Mouse (Mus musculus): ENCODE results near the gene Cfap54. TPM values are rescaled to one million over a fixed set of nuclear protein-coding genes. Genes with fewer than 3 reads are reported as not detected.
A peak's percentile ranks its signal among the peaks of the same experiment; 100 is the strongest.

Gene Cfap54
- polyA plus RNA-seq, 1 experiment from 2014 or later: 1.5 TPM

GRCm38 (mm10) chr10:93036532-93036931 lies 44.9 kb downstream of the Cfap54 start:
- Histone ChIP-seq H3K4me1 (no peaks in the 10 kb centered on the region), H3K4me3 (no peak overlapping the region), H3K27me3 (ENCODE audit: low read depth, poor library complexity, severe bottlenecking) (no peaks in the 10 kb centered on the region), H3K36me3 (no peaks in the 10 kb centered on the region), H3K9me3 (replicated peaks) (no peaks in the 10 kb centered on the region), H3K27ac (replicated peaks) (no peak overlapping the region)
- 78% methylated on average over 3 of the region's 3 CpGs for WGBS
- DNase-seq (ENCODE audit: low spot score): no peak

- Histone ChIP-seq H3K27me3 (ENCODE audit: low read depth, poor library complexity, severe bottlenecking) (no peaks in the 10 kb centered on the region), H3K4me1 (no peaks in the 10 kb centered on the region), H3K36me3 (no peaks in the 10 kb centered on the region), H3K9me3 (replicated peaks) (no peaks in the 10 kb centered on the region), H3K4me3 (no peak overlapping the region), H3K27ac (replicated peaks) (no peak overlapping the region)
- 82% methylated on average over 10 of the region's 10 CpGs for WGBS
- DNase-seq (ENCODE audit: low spot score): no peak
Observed at GRCm38 (mm10) chr10:93035489-93035888, 45.9 kb downstream of the Cfap54 start.

GRCm38 (mm10) chr10:93023295-93023694 lies 58.1 kb downstream of the Cfap54 start:
- Histone ChIP-seq H3K4me1 (peaks cover 7% of the 10 kb centered on the region), H3K27ac (replicated peaks) (no peak overlapping the region), H3K9me3 (replicated peaks) (no peaks in the 10 kb centered on the region), H3K36me3 (no peaks in the 10 kb centered on the region), H3K27me3 (ENCODE audit: low read depth, poor library complexity, severe bottlenecking) (no peaks in the 10 kb centered on the region), H3K4me3 (no peak overlapping the region)
- no peak for DNase-seq (ENCODE audit: low spot score)
- 93% methylated on average over 8 of the region's 8 CpGs for WGBS

- Histone ChIP-seq H3K36me3 (no peaks in the 10 kb centered on the region), H3K9me3 (replicated peaks) (peaks cover 4% of the 10 kb centered on the region; the same call in 1 of the 2 replicates), H3K27me3 (ENCODE audit: low read depth, poor library complexity, severe bottlenecking) (no peaks in the 10 kb centered on the region), H3K27ac (replicated peaks) (peak overlapping the region; percentile 74), H3K4me3 (no peak overlapping the region), H3K4me1 (peaks cover 7% of the 10 kb centered on the region; the same call in 1 of the 2 replicates)
- peak; percentile 60 for DNase-seq (ENCODE audit: low spot score)
- WGBS: 46% methylated on average over 8 of the region's 8 CpGs
Observed at GRCm38 (mm10) chr10:93014059-93014795, 67.2 kb downstream of the Cfap54 start.

- H3K4me1 ChIP-seq: peaks cover 7% of the 10 kb centered on the region; the same call in 1 of the 2 replicates
- peaks cover 4% of the 10 kb centered on the region; the same call in 1 of the 2 replicates for H3K9me3 ChIP-seq (replicated peaks)
- no peaks in the 10 kb centered on the region for H3K27me3 ChIP-seq (ENCODE audit: low read depth, poor library complexity, severe bottlenecking)
- 91% methylated on average over 14 of the region's 14 CpGs for WGBS
- H3K36me3 ChIP-seq: no peaks in the 10 kb centered on the region
- no peak overlapping the region for H3K27ac ChIP-seq (replicated peaks)
- no peak for DNase-seq (ENCODE audit: low spot score)
- no peak overlapping the region for H3K4me3 ChIP-seq
Observed at GRCm38 (mm10) chr10:93011085-93011484, 70.3 kb downstream of the Cfap54 start.

GRCm38 (mm10) chr10:93006970-93007369 lies 74.4 kb downstream of the Cfap54 start:
- Histone ChIP-seq H3K27me3 (ENCODE audit: low read depth, poor library complexity, severe bottlenecking) (no peaks in the 10 kb centered on the region), H3K36me3 (no peaks in the 10 kb centered on the region), H3K9me3 (replicated peaks) (no peaks in the 10 kb centered on the region; the same call in 1 of the 2 replicates), H3K4me3 (no peak overlapping the region), H3K27ac (replicated peaks) (no peak overlapping the region), H3K4me1 (no peaks in the 10 kb centered on the region)
- WGBS: 78% methylated on average over 3 of the region's 3 CpGs
- no peak for DNase-seq (ENCODE audit: low spot score)

GRCm38 (mm10) chr10:93006405-93006804 lies 75.0 kb downstream of the Cfap54 start:
- no peak for DNase-seq (ENCODE audit: low spot score)
- Histone ChIP-seq H3K4me1 (no peaks in the 10 kb centered on the region), H3K9me3 (replicated peaks) (no peaks in the 10 kb centered on the region), H3K36me3 (no peaks in the 10 kb centered on the region), H3K27me3 (ENCODE audit: low read depth, poor library complexity, severe bottlenecking) (no peaks in the 10 kb centered on the region), H3K27ac (replicated peaks) (no peak overlapping the region), H3K4me3 (no peak overlapping the region)
- WGBS: 86% methylated on average over 9 of the region's 9 CpGs

- H3K9me3 ChIP-seq (replicated peaks): no peaks in the 10 kb centered on the region
- no peaks in the 10 kb centered on the region for H3K4me1 ChIP-seq
- no peak for DNase-seq (ENCODE audit: low spot score)
- H3K36me3 ChIP-seq: no peaks in the 10 kb centered on the region
- no peaks in the 10 kb centered on the region for H3K27me3 ChIP-seq (ENCODE audit: low read depth, poor library complexity, severe bottlenecking)
- H3K4me3 ChIP-seq: no peak overlapping the region
- 87% methylated on average over 9 of the region's 9 CpGs for WGBS
- H3K27ac ChIP-seq (replicated peaks): no peak overlapping the region
Observed at GRCm38 (mm10) chr10:92998536-92998935, 82.9 kb downstream of the Cfap54 start.

- H3K27me3 ChIP-seq (ENCODE audit: low read depth, poor library complexity, severe bottlenecking): no peaks in the 10 kb centered on the region
Observed at GRCm38 (mm10) chr10:92995186-92995585, 86.2 kb downstream of the Cfap54 start.

GRCm38 (mm10) chr10:92994340-92994739 lies 87.1 kb downstream of the Cfap54 start:
- no peak overlapping the region for H3K27ac ChIP-seq (replicated peaks)
- H3K27me3 ChIP-seq (ENCODE audit: low read depth, poor library complexity, severe bottlenecking): no peaks in the 10 kb centered on the region
- no peaks in the 10 kb centered on the region for H3K36me3 ChIP-seq
- no peaks in the 10 kb centered on the region for H3K9me3 ChIP-seq (replicated peaks)
- H3K4me1 ChIP-seq: no peaks in the 10 kb centered on the region
- no peak overlapping the region for H3K4me3 ChIP-seq
- DNase-seq (ENCODE audit: low spot score): no peak
- 59% methylated on average over 3 of the region's 3 CpGs for WGBS

More at GRCm38 (mm10) chr10:92995186-92995585, 86.2 kb downstream of the Cfap54 start:
- Histone ChIP-seq H3K4me3 (no peak overlapping the region), H3K27ac (replicated peaks) (no peak overlapping the region), H3K36me3 (no peaks in the 10 kb centered on the region), H3K9me3 (replicated peaks) (no peaks in the 10 kb centered on the region), H3K4me1 (no peaks in the 10 kb centered on the region)
- no peak for DNase-seq (ENCODE audit: low spot score)
- WGBS: 87% methylated on average over 7 of the region's 7 CpGs

- Histone ChIP-seq H3K4me3 (no peak overlapping the region), H3K27ac (replicated peaks) (no peak overlapping the region), H3K4me1 (no peaks in the 10 kb centered on the region), H3K36me3 (no peaks in the 10 kb centered on the region), H3K9me3 (replicated peaks) (no peaks in the 10 kb centered on the region), H3K27me3 (ENCODE audit: low read depth, poor library complexity, severe bottlenecking) (no peaks in the 10 kb centered on the region)
- no peak for DNase-seq (ENCODE audit: low spot score)
Observed at GRCm38 (mm10) chr10:92992526-92992925, 88.9 kb downstream of the Cfap54 start.

GRCm38 (mm10) chr10:92990576-92990975 lies 90.8 kb downstream of the Cfap54 start:
- no peaks in the 10 kb centered on the region for H3K4me1 ChIP-seq
- no peak overlapping the region for H3K27ac ChIP-seq (replicated peaks)
- no peak for DNase-seq (ENCODE audit: low spot score)
- H3K9me3 ChIP-seq (replicated peaks): no peaks in the 10 kb centered on the region
- H3K27me3 ChIP-seq (ENCODE audit: low read depth, poor library complexity, severe bottlenecking): no peaks in the 10 kb centered on the region
- H3K4me3 ChIP-seq: no peak overlapping the region
- no peaks in the 10 kb centered on the region for H3K36me3 ChIP-seq
- WGBS: 89% methylated on average over 2 of the region's 2 CpGs

- Histone ChIP-seq H3K36me3 (no peaks in the 10 kb centered on the region), H3K9me3 (replicated peaks) (no peaks in the 10 kb centered on the region), H3K27ac (replicated peaks) (no peak overlapping the region), H3K4me3 (no peak overlapping the region), H3K27me3 (ENCODE audit: low read depth, poor library complexity, severe bottlenecking) (no peaks in the 10 kb centered on the region), H3K4me1 (no peaks in the 10 kb centered on the region)
- WGBS: 79% methylated on average over 3 of the region's 3 CpGs
- DNase-seq (ENCODE audit: low spot score): no peak
Observed at GRCm38 (mm10) chr10:92965134-92965533, 116.3 kb downstream of the Cfap54 start.

Measured in midbrain, embryonic 10.5 days (tissue).